Mouse (Mus musculus): ENCODE results near the gene Flvcr2. TPM values are rescaled to one million over a fixed set of nuclear protein-coding genes. Genes with fewer than 3 reads are reported as not detected.

Gene Flvcr2
- polyA plus RNA-seq, 1 experiment from 2014 or later = 1.5 TPM

- peaks cover 1% of the 10 kb centered on the region for H3K4me1 ChIP-seq (ENCODE audit: control insufficient read depth, insufficient read depth, low read length)
- H3K9ac ChIP-seq (ENCODE audit: low read length) = no peak overlapping the region
- H3K27ac ChIP-seq (ENCODE audit: low read depth, low read length) = no peak overlapping the region
- ATAC-seq (ENCODE audit: insufficient read depth, low FRiP score, low TSS enrichment) (no peak), DNase-seq (ENCODE audit: low spot score) (no peak)
- H3K27me3 ChIP-seq (ENCODE audit: control insufficient read depth, insufficient read depth, low read length) = no peaks in the 10 kb centered on the region
- peaks cover 2% of the 10 kb centered on the region; the same call in 1 of the 2 replicates for H3K36me3 ChIP-seq (ENCODE audit: control insufficient read depth, insufficient read depth, low read length)
- no peaks in the 10 kb centered on the region for H3K9me3 ChIP-seq (ENCODE audit: control insufficient read depth, low read length)
- H3K4me3 ChIP-seq (ENCODE audit: low read depth, low read length) = no peak overlapping the region
- 90% methylated on average over 3 of the region's 3 CpGs for WGBS
- no peak overlapping the region for H3K4me2 ChIP-seq (ENCODE audit: low read depth)
Measured at GRCm38 (mm10) chr12:85828856-85829255, 82.5 kb downstream of the Flvcr2 start.

- DNase-seq (ENCODE audit: low spot score) (no peak), ATAC-seq (ENCODE audit: insufficient read depth, low FRiP score, low TSS enrichment) (no peak)
- Histone ChIP-seq H3K4me3 (ENCODE audit: low read depth, low read length) (no peak overlapping the region), H3K9ac (ENCODE audit: low read length) (no peak overlapping the region), H3K36me3 (ENCODE audit: control insufficient read depth, insufficient read depth, low read length) (peaks cover 2% of the 10 kb centered on the region; the same call in 1 of the 2 replicates), H3K27ac (ENCODE audit: low read depth, low read length) (no peak overlapping the region), H3K9me3 (ENCODE audit: control insufficient read depth, low read length) (no peaks in the 10 kb centered on the region), H3K27me3 (ENCODE audit: control insufficient read depth, insufficient read depth, low read length) (no peaks in the 10 kb centered on the region), H3K4me2 (ENCODE audit: low read depth) (no peak overlapping the region), H3K4me1 (ENCODE audit: control insufficient read depth, insufficient read depth, low read length) (no peaks in the 10 kb centered on the region; the same call in 1 of the 2 replicates)
- 93% methylated on average over 3 of the region's 3 CpGs for WGBS
Measured at GRCm38 (mm10) chr12:85829866-85830265, 83.5 kb downstream of the Flvcr2 start.

GRCm38 (mm10) chr12:85830691-85831090 lies 84.4 kb downstream of the Flvcr2 start:
- H3K9me3 ChIP-seq (ENCODE audit: control insufficient read depth, low read length) = no peaks in the 10 kb centered on the region
- H3K9ac ChIP-seq (ENCODE audit: low read length) = no peak overlapping the region
- H3K27me3 ChIP-seq (ENCODE audit: control insufficient read depth, insufficient read depth, low read length) = no peaks in the 10 kb centered on the region
- H3K4me2 ChIP-seq (ENCODE audit: low read depth) = no peak overlapping the region
- no peak overlapping the region for H3K4me3 ChIP-seq (ENCODE audit: low read depth, low read length)
- WGBS = 92% methylated on average over 3 of the region's 3 CpGs
- H3K4me1 ChIP-seq (ENCODE audit: control insufficient read depth, insufficient read depth, low read length) = no peaks in the 10 kb centered on the region
- H3K27ac ChIP-seq (ENCODE audit: low read depth, low read length) = no peak overlapping the region
- H3K36me3 ChIP-seq (ENCODE audit: control insufficient read depth, insufficient read depth, low read length) = peaks cover 2% of the 10 kb centered on the region; the same call in 1 of the 2 replicates
- no peak for DNase-seq (ENCODE audit: low spot score)
- no peak for ATAC-seq (ENCODE audit: insufficient read depth, low FRiP score, low TSS enrichment)

GRCm38 (mm10) chr12:85834543-85834942 lies 88.2 kb downstream of the Flvcr2 start:
- H3K9ac ChIP-seq (ENCODE audit: low read length) = no peak overlapping the region
- H3K27me3 ChIP-seq (ENCODE audit: control insufficient read depth, insufficient read depth, low read length) = no peaks in the 10 kb centered on the region
- 90% methylated on average over 2 of the region's 2 CpGs for WGBS
- no peak overlapping the region for H3K27ac ChIP-seq (ENCODE audit: low read depth, low read length)
- no peak for ATAC-seq (ENCODE audit: insufficient read depth, low FRiP score, low TSS enrichment)
- no peak overlapping the region for H3K4me3 ChIP-seq (ENCODE audit: low read depth, low read length)
- H3K4me2 ChIP-seq (ENCODE audit: low read depth) = no peak overlapping the region
- H3K36me3 ChIP-seq (ENCODE audit: control insufficient read depth, insufficient read depth, low read length) = peaks cover 2% of the 10 kb centered on the region; the same call in 1 of the 2 replicates
- H3K4me1 ChIP-seq (ENCODE audit: control insufficient read depth, insufficient read depth, low read length) = no peaks in the 10 kb centered on the region
- H3K9me3 ChIP-seq (ENCODE audit: control insufficient read depth, low read length) = no peaks in the 10 kb centered on the region
- DNase-seq (ENCODE audit: low spot score) = no peak

- Histone ChIP-seq H3K4me1 (ENCODE audit: control insufficient read depth, insufficient read depth, low read length) (no peaks in the 10 kb centered on the region), H3K4me2 (ENCODE audit: low read depth) (no peak overlapping the region), H3K27me3 (ENCODE audit: control insufficient read depth, insufficient read depth, low read length) (no peaks in the 10 kb centered on the region), H3K9ac (ENCODE audit: low read length) (no peak overlapping the region), H3K4me3 (ENCODE audit: low read depth, low read length) (no peak overlapping the region), H3K36me3 (ENCODE audit: control insufficient read depth, insufficient read depth, low read length) (no peaks in the 10 kb centered on the region), H3K27ac (ENCODE audit: low read depth, low read length) (no peak overlapping the region), H3K9me3 (ENCODE audit: control insufficient read depth, low read length) (no peaks in the 10 kb centered on the region)
- 77% methylated on average over 2 of the region's 2 CpGs for WGBS
- no peak for ATAC-seq (ENCODE audit: insufficient read depth, low FRiP score, low TSS enrichment)
- DNase-seq (ENCODE audit: low spot score) = no peak
Measured at GRCm38 (mm10) chr12:85837765-85838164, 91.4 kb downstream of the Flvcr2 start.

GRCm38 (mm10) chr12:85839371-85840000 lies 93.1 kb downstream of the Flvcr2 start:
- H3K4me3 ChIP-seq (ENCODE audit: low read depth, low read length) = no peak overlapping the region
- no peak overlapping the region for H3K27ac ChIP-seq (ENCODE audit: low read depth, low read length)
- 96% methylated on average over 12 of the region's 12 CpGs for WGBS
- no peaks in the 10 kb centered on the region for H3K27me3 ChIP-seq (ENCODE audit: control insufficient read depth, insufficient read depth, low read length)
- DNase-seq (ENCODE audit: low spot score) (no peak), ATAC-seq (ENCODE audit: insufficient read depth, low FRiP score, low TSS enrichment) (no peak)
- no peaks in the 10 kb centered on the region for H3K9me3 ChIP-seq (ENCODE audit: control insufficient read depth, low read length)
- peaks cover 3% of the 10 kb centered on the region; the same call in 1 of the 2 replicates for H3K36me3 ChIP-seq (ENCODE audit: control insufficient read depth, insufficient read depth, low read length)
- H3K4me1 ChIP-seq (ENCODE audit: control insufficient read depth, insufficient read depth, low read length) = no peaks in the 10 kb centered on the region
- no peak overlapping the region for H3K9ac ChIP-seq (ENCODE audit: low read length)
- H3K4me2 ChIP-seq (ENCODE audit: low read depth) = no peak overlapping the region

GRCm38 (mm10) chr12:85848164-85848958 lies 102.0 kb downstream of the Flvcr2 start:
- no peak overlapping the region for H3K9ac ChIP-seq (ENCODE audit: low read length)
- WGBS = 84% methylated on average over 7 of the region's 7 CpGs
- H3K4me3 ChIP-seq (ENCODE audit: low read depth, low read length) = no peak overlapping the region
- peak; percentile 19 for DNase-seq (ENCODE audit: low spot score)
- no peaks in the 10 kb centered on the region for H3K4me1 ChIP-seq (ENCODE audit: control insufficient read depth, insufficient read depth, low read length)
- H3K9me3 ChIP-seq (ENCODE audit: control insufficient read depth, low read length) = no peaks in the 10 kb centered on the region
- no peaks in the 10 kb centered on the region for H3K27me3 ChIP-seq (ENCODE audit: control insufficient read depth, insufficient read depth, low read length)
- no peak overlapping the region for H3K4me2 ChIP-seq (ENCODE audit: low read depth)
- ATAC-seq (ENCODE audit: insufficient read depth, low FRiP score, low TSS enrichment) = no peak
- no peak overlapping the region for H3K27ac ChIP-seq (ENCODE audit: low read depth, low read length)
- peaks cover 3% of the 10 kb centered on the region; the same call in 1 of the 2 replicates for H3K36me3 ChIP-seq (ENCODE audit: control insufficient read depth, insufficient read depth, low read length)

GRCm38 (mm10) chr12:85850661-85851060 lies 104.3 kb downstream of the Flvcr2 start:
- Histone ChIP-seq H3K4me3 (ENCODE audit: low read depth, low read length) (no peak overlapping the region), H3K27me3 (ENCODE audit: control insufficient read depth, insufficient read depth, low read length) (no peaks in the 10 kb centered on the region), H3K9me3 (ENCODE audit: control insufficient read depth, low read length) (no peaks in the 10 kb centered on the region), H3K4me1 (ENCODE audit: control insufficient read depth, insufficient read depth, low read length) (no peaks in the 10 kb centered on the region), H3K36me3 (ENCODE audit: control insufficient read depth, insufficient read depth, low read length) (no peaks in the 10 kb centered on the region), H3K27ac (ENCODE audit: low read depth, low read length) (no peak overlapping the region), H3K4me2 (ENCODE audit: low read depth) (no peak overlapping the region), H3K9ac (ENCODE audit: low read length) (no peak overlapping the region)
- no peak for DNase-seq (ENCODE audit: low spot score)
- 85% methylated on average over 8 of the region's 8 CpGs for WGBS
- no peak for ATAC-seq (ENCODE audit: insufficient read depth, low FRiP score, low TSS enrichment)

GRCm38 (mm10) chr12:85853836-85854235 lies 107.5 kb downstream of the Flvcr2 start:
- H3K27ac ChIP-seq (ENCODE audit: low read depth, low read length) = no peak overlapping the region
- 88% methylated on average over 4 of the region's 4 CpGs for WGBS
- H3K4me2 ChIP-seq (ENCODE audit: low read depth) = no peak overlapping the region
- H3K27me3 ChIP-seq (ENCODE audit: control insufficient read depth, insufficient read depth, low read length) = no peaks in the 10 kb centered on the region
- no peak for ATAC-seq (ENCODE audit: insufficient read depth, low FRiP score, low TSS enrichment)
- no peaks in the 10 kb centered on the region for H3K36me3 ChIP-seq (ENCODE audit: control insufficient read depth, insufficient read depth, low read length)
- H3K4me1 ChIP-seq (ENCODE audit: control insufficient read depth, insufficient read depth, low read length) = no peaks in the 10 kb centered on the region
- DNase-seq (ENCODE audit: low spot score) = no peak
- no peak overlapping the region for H3K4me3 ChIP-seq (ENCODE audit: low read depth, low read length)
- H3K9ac ChIP-seq (ENCODE audit: low read length) = no peak overlapping the region
- no peaks in the 10 kb centered on the region for H3K9me3 ChIP-seq (ENCODE audit: control insufficient read depth, low read length)
